Mouse (Mus musculus): ENCODE data around the gene Arfgef3. TPM values are rescaled to one million over a fixed set of nuclear protein-coding genes. Genes with fewer than 3 reads are reported as not detected.

Gene Arfgef3
- total RNA-seq, 1 experiment = 3.6 TPM

- Histone ChIP-seq H3K9ac (ENCODE audit: insufficient read depth, low read depth, low read length, poor library complexity, severe bottlenecking) (no peak overlapping the region), H3K4me1 (ENCODE audit: control insufficient read depth in 2 of 2, insufficient read depth in 2 of 2, low read length in 2 of 2, poor library complexity in 1 of 2) (no peaks in the 10 kb centered on the region), H3K36me3 (ENCODE audit: control insufficient read depth, insufficient read depth, low read length, poor library complexity, severe bottlenecking) (no peaks in the 10 kb centered on the region), H3K27ac (ENCODE audit: insufficient read depth, low read depth, low read length, poor library complexity, severe bottlenecking) (no peak overlapping the region), H3K9me3 (ENCODE audit: control insufficient read depth, insufficient read depth, low read depth, low read length) (no peaks in the 10 kb centered on the region), H3K4me3 (ENCODE audit: insufficient read depth in 1 of 2, low read depth in 1 of 2, low read length in 2 of 2, poor library complexity in 1 of 2, severe bottlenecking in 1 of 2) (no peak overlapping the region)
- in situ Hi-C loops (cut with MboI; ENCODE audit: low sequenced_read_pairs in 2 of 2, unreplicated experiment in 2 of 2) = no loop called here
- DNase-seq (ENCODE audit: low read depth, low spot score) = no peak
- TF ChIP-seq CHD2 (IDR thresholded peaks at IDR 0.05; ENCODE audit: low read depth, low read length) = no peak
- no peak for TF ChIP-seq MAFK (IDR thresholded peaks at IDR 0.05; ENCODE audit: insufficient read depth, low read depth, low read length)
- no peak for TF ChIP-seq ZNF384 (IDR thresholded peaks at IDR 0.05; ENCODE audit: low read depth, low read length)
- TF ChIP-seq HCFC1 (IDR thresholded peaks at IDR 0.05; ENCODE audit: borderline replicate concordance, insufficient read depth, low read length) = no peak
- TF ChIP-seq ZC3H11A (IDR thresholded peaks at IDR 0.05; ENCODE audit: borderline replicate concordance, low read depth, low read length) = no peak
Measured at GRCm38 (mm10) chr10:18701517-18701916, 42.2 kb downstream of the Arfgef3 start.

- H3K9ac ChIP-seq (ENCODE audit: insufficient read depth, low read depth, low read length, poor library complexity, severe bottlenecking) = no peak overlapping the region
- in situ Hi-C loops (cut with MboI; ENCODE audit: low sequenced_read_pairs in 2 of 2, unreplicated experiment in 2 of 2) = no loop called here
- no peak for DNase-seq (ENCODE audit: low read depth, low spot score)
- H3K27ac ChIP-seq (ENCODE audit: insufficient read depth, low read depth, low read length, poor library complexity, severe bottlenecking) = no peak overlapping the region
- TF ChIP-seq MAFK (IDR thresholded peaks at IDR 0.05; ENCODE audit: insufficient read depth, low read depth, low read length) = no peak
- TF ChIP-seq CHD2 (IDR thresholded peaks at IDR 0.05; ENCODE audit: low read depth, low read length) = no peak
- no peak for TF ChIP-seq ZNF384 (IDR thresholded peaks at IDR 0.05; ENCODE audit: low read depth, low read length)
- no peak for TF ChIP-seq HCFC1 (IDR thresholded peaks at IDR 0.05; ENCODE audit: borderline replicate concordance, insufficient read depth, low read length)
- TF ChIP-seq ZC3H11A (IDR thresholded peaks at IDR 0.05; ENCODE audit: borderline replicate concordance, low read depth, low read length) = no peak
- H3K4me3 ChIP-seq (ENCODE audit: insufficient read depth in 1 of 2, low read depth in 1 of 2, low read length in 2 of 2, poor library complexity in 1 of 2, severe bottlenecking in 1 of 2) = no peak overlapping the region
- H3K4me1 ChIP-seq (ENCODE audit: control insufficient read depth in 2 of 2, insufficient read depth in 2 of 2, low read length in 2 of 2, poor library complexity in 1 of 2) = no peaks in the 10 kb centered on the region
- H3K9me3 ChIP-seq (ENCODE audit: control insufficient read depth, insufficient read depth, low read depth, low read length) = no peaks in the 10 kb centered on the region
- no peaks in the 10 kb centered on the region for H3K36me3 ChIP-seq (ENCODE audit: control insufficient read depth, insufficient read depth, low read length, poor library complexity, severe bottlenecking)
Measured at GRCm38 (mm10) chr10:18700117-18700516, 43.6 kb downstream of the Arfgef3 start.

- no peaks in the 10 kb centered on the region for H3K4me1 ChIP-seq (ENCODE audit: control insufficient read depth in 2 of 2, insufficient read depth in 2 of 2, low read length in 2 of 2, poor library complexity in 1 of 2)
- no peaks in the 10 kb centered on the region for H3K36me3 ChIP-seq (ENCODE audit: control insufficient read depth, insufficient read depth, low read length, poor library complexity, severe bottlenecking)
- no peak overlapping the region for H3K27ac ChIP-seq (ENCODE audit: insufficient read depth, low read depth, low read length, poor library complexity, severe bottlenecking)
- TF ChIP-seq ZC3H11A (IDR thresholded peaks at IDR 0.05; ENCODE audit: borderline replicate concordance, low read depth, low read length) (no peak), MAFK (IDR thresholded peaks at IDR 0.05; ENCODE audit: insufficient read depth, low read depth, low read length) (no peak), CHD2 (IDR thresholded peaks at IDR 0.05; ENCODE audit: low read depth, low read length) (no peak), HCFC1 (IDR thresholded peaks at IDR 0.05; ENCODE audit: borderline replicate concordance, insufficient read depth, low read length) (no peak), ZNF384 (IDR thresholded peaks at IDR 0.05; ENCODE audit: low read depth, low read length) (no peak)
- no peaks in the 10 kb centered on the region for H3K9me3 ChIP-seq (ENCODE audit: control insufficient read depth, insufficient read depth, low read depth, low read length)
- no peak overlapping the region for H3K9ac ChIP-seq (ENCODE audit: insufficient read depth, low read depth, low read length, poor library complexity, severe bottlenecking)
- in situ Hi-C loops (cut with MboI; ENCODE audit: low sequenced_read_pairs in 2 of 2, unreplicated experiment in 2 of 2) = no loop called here
- no peak overlapping the region for H3K4me3 ChIP-seq (ENCODE audit: insufficient read depth in 1 of 2, low read depth in 1 of 2, low read length in 2 of 2, poor library complexity in 1 of 2, severe bottlenecking in 1 of 2)
- no peak for DNase-seq (ENCODE audit: low read depth, low spot score)
Measured at GRCm38 (mm10) chr10:18699151-18699550, 44.6 kb downstream of the Arfgef3 start.

- Histone ChIP-seq H3K4me3 (ENCODE audit: insufficient read depth in 1 of 2, low read depth in 1 of 2, low read length in 2 of 2, poor library complexity in 1 of 2, severe bottlenecking in 1 of 2) (no peak overlapping the region), H3K9me3 (ENCODE audit: control insufficient read depth, insufficient read depth, low read depth, low read length) (no peaks in the 10 kb centered on the region), H3K4me1 (ENCODE audit: control insufficient read depth in 2 of 2, insufficient read depth in 2 of 2, low read length in 2 of 2, poor library complexity in 1 of 2) (no peaks in the 10 kb centered on the region), H3K36me3 (ENCODE audit: control insufficient read depth, insufficient read depth, low read length, poor library complexity, severe bottlenecking) (no peaks in the 10 kb centered on the region), H3K9ac (ENCODE audit: insufficient read depth, low read depth, low read length, poor library complexity, severe bottlenecking) (no peak overlapping the region), H3K27ac (ENCODE audit: insufficient read depth, low read depth, low read length, poor library complexity, severe bottlenecking) (no peak overlapping the region)
- in situ Hi-C loops (cut with MboI; ENCODE audit: low sequenced_read_pairs in 2 of 2, unreplicated experiment in 2 of 2) = no loop called here
- TF ChIP-seq ZC3H11A (IDR thresholded peaks at IDR 0.05; ENCODE audit: borderline replicate concordance, low read depth, low read length) (no peak), CHD2 (IDR thresholded peaks at IDR 0.05; ENCODE audit: low read depth, low read length) (no peak), HCFC1 (IDR thresholded peaks at IDR 0.05; ENCODE audit: borderline replicate concordance, insufficient read depth, low read length) (no peak), ZNF384 (IDR thresholded peaks at IDR 0.05; ENCODE audit: low read depth, low read length) (no peak), MAFK (IDR thresholded peaks at IDR 0.05; ENCODE audit: insufficient read depth, low read depth, low read length) (no peak)
- DNase-seq (ENCODE audit: low read depth, low spot score) = no peak
Measured at GRCm38 (mm10) chr10:18696461-18696860, 47.3 kb downstream of the Arfgef3 start.

- TF ChIP-seq MAFK (IDR thresholded peaks at IDR 0.05; ENCODE audit: insufficient read depth, low read depth, low read length) (no peak), HCFC1 (IDR thresholded peaks at IDR 0.05; ENCODE audit: borderline replicate concordance, insufficient read depth, low read length) (no peak), ZNF384 (IDR thresholded peaks at IDR 0.05; ENCODE audit: low read depth, low read length) (no peak), CHD2 (IDR thresholded peaks at IDR 0.05; ENCODE audit: low read depth, low read length) (no peak), ZC3H11A (IDR thresholded peaks at IDR 0.05; ENCODE audit: borderline replicate concordance, low read depth, low read length) (no peak)
- in situ Hi-C loops (cut with MboI; ENCODE audit: low sequenced_read_pairs in 2 of 2, unreplicated experiment in 2 of 2) = no loop called here
- no peak overlapping the region for H3K4me3 ChIP-seq (ENCODE audit: insufficient read depth in 1 of 2, low read depth in 1 of 2, low read length in 2 of 2, poor library complexity in 1 of 2, severe bottlenecking in 1 of 2)
- H3K9ac ChIP-seq (ENCODE audit: insufficient read depth, low read depth, low read length, poor library complexity, severe bottlenecking) = no peak overlapping the region
- no peaks in the 10 kb centered on the region for H3K36me3 ChIP-seq (ENCODE audit: control insufficient read depth, insufficient read depth, low read length, poor library complexity, severe bottlenecking)
- no peaks in the 10 kb centered on the region for H3K9me3 ChIP-seq (ENCODE audit: control insufficient read depth, insufficient read depth, low read depth, low read length)
- DNase-seq (ENCODE audit: low read depth, low spot score) = no peak
- no peak overlapping the region for H3K27ac ChIP-seq (ENCODE audit: insufficient read depth, low read depth, low read length, poor library complexity, severe bottlenecking)
- H3K4me1 ChIP-seq (ENCODE audit: control insufficient read depth in 2 of 2, insufficient read depth in 2 of 2, low read length in 2 of 2, poor library complexity in 1 of 2) = no peaks in the 10 kb centered on the region
Measured at GRCm38 (mm10) chr10:18688234-18688633, 55.5 kb downstream of the Arfgef3 start.
